Mouse (Mus musculus): ENCODE measurements at regions not wholly inside any gene's neighbourhood (a gene's known extent, or its start where the extent isn't known, plus 50 kb on each side); places are given as distances from the start of the nearest gene placed in this dataset.
A peak's percentile ranks its signal among the peaks of the same experiment; 100 is the strongest.

GRCm38 (mm10) chr8:24353842-24354241, 371.8 kb downstream of the Adam3 start:
- 45% methylated on average over 7 of the region's 7 CpGs for WGBS
- no peak for ATAC-seq (ENCODE audit: low FRiP score)
- no peaks in the 10 kb centered on the region for H3K27me3 ChIP-seq

GRCm38 (mm10) chr8:24352322-24352721, 373.3 kb downstream of the Adam3 start:
- Histone ChIP-seq H3K27me3 (no peaks in the 10 kb centered on the region), H3K4me3 (no peak overlapping the region), H3K4me2 (replicated peaks) (0 out of 2 replicates have a peak overlapping the region, but pooled peaks have one; percentile 17), H3K36me3 (no peaks in the 10 kb centered on the region), H3K9me3 (replicated peaks) (no peaks in the 10 kb centered on the region), H3K9ac (no peak overlapping the region), H3K27ac (no peak overlapping the region), H3K4me1 (0 out of 2 replicates have a peak, but pooled peaks cover 2% of the 10 kb centered on the region)
- ATAC-seq (ENCODE audit: low FRiP score): no peak
- 71% methylated on average over 9 of the region's 9 CpGs for WGBS

More at GRCm38 (mm10) chr8:24353842-24354241, 371.8 kb downstream of the Adam3 start:
- Histone ChIP-seq H3K9me3 (replicated peaks) (no peaks in the 10 kb centered on the region), H3K27ac (no peak overlapping the region), H3K4me2 (replicated peaks) (no peak overlapping the region), H3K9ac (no peak overlapping the region), H3K4me3 (no peak overlapping the region), H3K4me1 (0 out of 2 replicates have a peak, but pooled peaks cover 2% of the 10 kb centered on the region), H3K36me3 (no peaks in the 10 kb centered on the region)

GRCm38 (mm10) chr8:24351760-24352159, 373.9 kb downstream of the Adam3 start:
- H3K9ac ChIP-seq: no peak overlapping the region
- 0 out of 2 replicates have a peak overlapping the region, but pooled peaks have one; percentile 17 for H3K4me2 ChIP-seq (replicated peaks)
- ATAC-seq (ENCODE audit: low FRiP score): no peak
- H3K4me3 ChIP-seq: no peak overlapping the region
- no peaks in the 10 kb centered on the region for H3K36me3 ChIP-seq
- H3K4me1 ChIP-seq: 0 out of 2 replicates have a peak, but pooled peaks cover 2% of the 10 kb centered on the region
- H3K9me3 ChIP-seq (replicated peaks): no peaks in the 10 kb centered on the region
- no peaks in the 10 kb centered on the region for H3K27me3 ChIP-seq
- H3K27ac ChIP-seq: no peak overlapping the region
- WGBS: 27% methylated on average over 6 of the region's 6 CpGs

GRCm38 (mm10) chr8:24346390-24347113, 379.1 kb downstream of the Adam3 start:
- no peak for ATAC-seq (ENCODE audit: low FRiP score)
- 58% methylated on average over 6 of the region's 6 CpGs for WGBS
- Histone ChIP-seq H3K9ac (no peak overlapping the region), H3K27ac (no peak overlapping the region), H3K4me1 (no peaks in the 10 kb centered on the region), H3K4me2 (replicated peaks) (no peak overlapping the region), H3K9me3 (replicated peaks) (no peaks in the 10 kb centered on the region), H3K36me3 (no peaks in the 10 kb centered on the region), H3K4me3 (no peak overlapping the region), H3K27me3 (no peaks in the 10 kb centered on the region)

- Histone ChIP-seq H3K4me1 (peaks cover 4% of the 10 kb centered on the region; the same call in 1 of the 2 replicates), H3K27me3 (no peaks in the 10 kb centered on the region), H3K9ac (no peak overlapping the region), H3K4me2 (replicated peaks) (no peak overlapping the region), H3K4me3 (no peak overlapping the region), H3K9me3 (replicated peaks) (no peaks in the 10 kb centered on the region), H3K27ac (no peak overlapping the region), H3K36me3 (no peaks in the 10 kb centered on the region)
- no peak for ATAC-seq (ENCODE audit: low FRiP score)
- WGBS: 92% methylated on average over 9 of the region's 9 CpGs
These were observed 387.0 kb downstream of the Adam3 start for GRCm38 (mm10) chr8:24338694-24339093.

- no peak overlapping the region for H3K4me3 ChIP-seq
- no peak overlapping the region for H3K4me2 ChIP-seq (replicated peaks)
- no peak overlapping the region for H3K9ac ChIP-seq
- no peaks in the 10 kb centered on the region for H3K27me3 ChIP-seq
- ATAC-seq (ENCODE audit: low FRiP score): no peak
- no peaks in the 10 kb centered on the region for H3K9me3 ChIP-seq (replicated peaks)
- WGBS: 57% methylated on average over 6 of the region's 6 CpGs
- no peak overlapping the region for H3K27ac ChIP-seq
- peaks cover 4% of the 10 kb centered on the region; the same call in 1 of the 2 replicates for H3K4me1 ChIP-seq
- H3K36me3 ChIP-seq: no peaks in the 10 kb centered on the region
These were observed 388.0 kb downstream of the Adam3 start for GRCm38 (mm10) chr8:24337635-24338034.

GRCm38 (mm10) chr8:24335709-24336108, 389.9 kb downstream of the Adam3 start:
- ATAC-seq (ENCODE audit: low FRiP score): no peak

GRCm38 (mm10) chr8:24333705-24334104, 391.9 kb downstream of the Adam3 start:
- Histone ChIP-seq H3K4me3 (no peak overlapping the region), H3K9me3 (replicated peaks) (no peaks in the 10 kb centered on the region), H3K4me2 (replicated peaks) (no peak overlapping the region), H3K4me1 (peaks cover 4% of the 10 kb centered on the region; the same call in 1 of the 2 replicates), H3K9ac (no peak overlapping the region), H3K27ac (no peak overlapping the region), H3K27me3 (no peaks in the 10 kb centered on the region), H3K36me3 (no peaks in the 10 kb centered on the region)
- ATAC-seq (ENCODE audit: low FRiP score): no peak
- 73% methylated on average over 4 of the region's 4 CpGs for WGBS

More at GRCm38 (mm10) chr8:24335709-24336108, 389.9 kb downstream of the Adam3 start:
- no peaks in the 10 kb centered on the region for H3K27me3 ChIP-seq
- peaks cover 4% of the 10 kb centered on the region; the same call in 1 of the 2 replicates for H3K4me1 ChIP-seq
- no peaks in the 10 kb centered on the region for H3K9me3 ChIP-seq (replicated peaks)
- no peaks in the 10 kb centered on the region for H3K36me3 ChIP-seq
- no peak overlapping the region for H3K27ac ChIP-seq
- WGBS: 46% methylated on average over 5 of the region's 5 CpGs
- H3K9ac ChIP-seq: no peak overlapping the region
- H3K4me2 ChIP-seq (replicated peaks): no peak overlapping the region
- H3K4me3 ChIP-seq: no peak overlapping the region

GRCm38 (mm10) chr8:24310893-24311292, 414.8 kb downstream of the Adam3 start:
- H3K36me3 ChIP-seq: no peaks in the 10 kb centered on the region
- ATAC-seq (ENCODE audit: low FRiP score): no peak
- no peak overlapping the region for H3K4me3 ChIP-seq
- no peak overlapping the region for H3K27ac ChIP-seq
- no peaks in the 10 kb centered on the region for H3K9me3 ChIP-seq (replicated peaks)
- no peak overlapping the region for H3K4me2 ChIP-seq (replicated peaks)
- H3K4me1 ChIP-seq: no peaks in the 10 kb centered on the region
- 68% methylated on average over 4 of the region's 4 CpGs for WGBS
- no peaks in the 10 kb centered on the region for H3K27me3 ChIP-seq
- no peak overlapping the region for H3K9ac ChIP-seq

- H3K36me3 ChIP-seq: no peaks in the 10 kb centered on the region
- H3K9ac ChIP-seq: no peak overlapping the region
- 89% methylated on average over 1 of the region's 1 CpGs for WGBS
- H3K9me3 ChIP-seq (replicated peaks): peaks cover 7% of the 10 kb centered on the region
- no peak overlapping the region for H3K4me3 ChIP-seq
- no peak overlapping the region for H3K4me2 ChIP-seq (replicated peaks)
- no peak for ATAC-seq (ENCODE audit: low FRiP score)
- no peaks in the 10 kb centered on the region for H3K27me3 ChIP-seq
- H3K27ac ChIP-seq: no peak overlapping the region
- H3K4me1 ChIP-seq: 0 out of 2 replicates have a peak, but pooled peaks cover 2% of the 10 kb centered on the region
These were observed 431.1 kb downstream of the Adam3 start for GRCm38 (mm10) chr8:24294565-24294964.

GRCm38 (mm10) chr8:24287861-24288260, 437.8 kb downstream of the Adam3 start:
- no peak overlapping the region for H3K9ac ChIP-seq
- WGBS: 90% methylated on average over 6 of the region's 6 CpGs
- no peaks in the 10 kb centered on the region for H3K4me1 ChIP-seq
- H3K4me2 ChIP-seq (replicated peaks): no peak overlapping the region
- H3K36me3 ChIP-seq: no peaks in the 10 kb centered on the region
- H3K4me3 ChIP-seq: no peak overlapping the region
- no peaks in the 10 kb centered on the region for H3K27me3 ChIP-seq
- ATAC-seq (ENCODE audit: low FRiP score): no peak
- no peak overlapping the region for H3K27ac ChIP-seq
- peaks cover 7% of the 10 kb centered on the region for H3K9me3 ChIP-seq (replicated peaks)

- ATAC-seq (ENCODE audit: low FRiP score): no peak
- Histone ChIP-seq H3K4me2 (replicated peaks) (no peak overlapping the region), H3K27me3 (no peaks in the 10 kb centered on the region), H3K27ac (no peak overlapping the region), H3K36me3 (no peaks in the 10 kb centered on the region), H3K9ac (no peak overlapping the region), H3K9me3 (replicated peaks) (no peaks in the 10 kb centered on the region), H3K4me1 (no peaks in the 10 kb centered on the region), H3K4me3 (no peak overlapping the region)
- 85% methylated on average over 2 of the region's 2 CpGs for WGBS
These were observed 440.7 kb downstream of the Adam3 start for GRCm38 (mm10) chr8:24284966-24285365.

GRCm38 (mm10) chr8:24283901-24284405, 441.7 kb downstream of the Adam3 start:
- WGBS: 68% methylated on average over 3 of the region's 3 CpGs
- no peak overlapping the region for H3K4me3 ChIP-seq
- H3K9me3 ChIP-seq (replicated peaks): no peaks in the 10 kb centered on the region
- H3K36me3 ChIP-seq: no peaks in the 10 kb centered on the region
- no peak overlapping the region for H3K9ac ChIP-seq
- no peak overlapping the region for H3K27ac ChIP-seq
- no peak overlapping the region for H3K4me2 ChIP-seq (replicated peaks)
- ATAC-seq (ENCODE audit: low FRiP score): no peak
- no peaks in the 10 kb centered on the region for H3K4me1 ChIP-seq
- H3K27me3 ChIP-seq: no peaks in the 10 kb centered on the region
